Mouse (Mus musculus) ES-Bruce4 (cell line): Measurements from ENCODE around the gene Derl3.
A peak's percentile ranks its signal among the peaks of the same experiment; 100 is the strongest.

Experiments used
- CTCF ChIP-seq: IDR thresholded peaks from one replicate; pipeline ENCODE4 v1.8.1; 2011; ENCODE audit warnings: low read depth, low read length
- EP300 ChIP-seq: IDR thresholded peaks from 2 replicates; pipeline ENCODE4 v1.6.1; 2011; ENCODE audit warnings: low read depth, low read length; ENCODE audit not compliant: insufficient read depth
- POLR2A ChIP-seq: IDR thresholded peaks from one replicate; pipeline ENCODE4 v1.8.1; 2011; ENCODE audit warnings: low read length; ENCODE audit not compliant: insufficient read depth

DNA sequence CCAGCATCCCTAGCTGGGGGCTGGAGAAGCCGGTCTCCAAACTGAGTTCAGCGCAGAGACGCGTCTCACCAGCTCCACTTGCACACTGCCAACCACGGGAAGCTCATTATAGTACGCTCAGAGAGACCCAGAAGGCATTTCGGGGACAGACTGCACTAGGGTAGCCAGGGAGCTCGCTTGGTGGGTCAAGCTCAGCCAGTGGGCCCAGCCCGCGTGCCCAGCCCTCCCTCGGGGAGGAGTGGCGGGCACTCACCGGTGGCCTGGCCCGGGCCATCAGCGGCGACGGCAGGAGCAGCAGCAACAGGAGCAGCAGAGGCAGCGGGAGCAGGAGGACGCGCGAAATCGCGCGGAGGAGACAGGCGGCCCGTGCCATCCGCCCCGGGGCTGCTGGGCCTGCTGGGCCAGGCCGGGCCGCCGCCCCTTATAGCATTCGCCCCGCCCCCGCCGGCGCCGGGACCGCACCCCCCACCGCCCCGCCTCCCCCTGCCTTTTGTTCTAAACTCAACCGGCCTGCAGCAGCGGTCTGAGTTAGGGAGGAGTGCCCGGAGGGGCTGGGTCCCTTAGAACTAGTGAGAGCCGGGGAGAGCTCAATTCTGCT is 39.0 kb downstream of the Derl3 start:
- TF ChIP-seq POLR2A (no peak), CTCF (no peak), EP300 (0 out of 2 replicates have a peak, but pooled peaks have one; percentile 53)
